Mouse (Mus musculus) ES-Bruce4 (cell line): ENCODE measurements at regions not wholly inside any gene's neighbourhood (a gene's known extent, or its start where the extent isn't known, plus 50 kb on each side); places are given as distances from the start of the nearest gene placed in this dataset.

Experiments
- CTCF ChIP-seq: IDR thresholded peaks from one replicate; pipeline ENCODE4 v1.8.1; 2011; ENCODE audit warnings: low read depth, low read length
- EP300 ChIP-seq: IDR thresholded peaks from 2 replicates; pipeline ENCODE4 v1.6.1; 2011; ENCODE audit warnings: low read depth, low read length; ENCODE audit not compliant: insufficient read depth
- POLR2A ChIP-seq: IDR thresholded peaks from one replicate; pipeline ENCODE4 v1.8.1; 2011; ENCODE audit warnings: low read length; ENCODE audit not compliant: insufficient read depth

GRCm38 (mm10) chr10:19150766-19151165, 135.3 kb upstream of the Tnfaip3 start:
- no peak for TF ChIP-seq EP300
- TF ChIP-seq CTCF, result no peak
- no peak for TF ChIP-seq POLR2A
